Mouse (Mus musculus) spleen, adult 12 weeks (tissue): Measurements from ENCODE around the gene Csmd2.

Source experiments
- DNase-seq: peaks from one replicate; pipeline ENCODE4 v3.0.0; 2022; ENCODE audit warnings: low spot score

The Csmd2 gene

DNA sequence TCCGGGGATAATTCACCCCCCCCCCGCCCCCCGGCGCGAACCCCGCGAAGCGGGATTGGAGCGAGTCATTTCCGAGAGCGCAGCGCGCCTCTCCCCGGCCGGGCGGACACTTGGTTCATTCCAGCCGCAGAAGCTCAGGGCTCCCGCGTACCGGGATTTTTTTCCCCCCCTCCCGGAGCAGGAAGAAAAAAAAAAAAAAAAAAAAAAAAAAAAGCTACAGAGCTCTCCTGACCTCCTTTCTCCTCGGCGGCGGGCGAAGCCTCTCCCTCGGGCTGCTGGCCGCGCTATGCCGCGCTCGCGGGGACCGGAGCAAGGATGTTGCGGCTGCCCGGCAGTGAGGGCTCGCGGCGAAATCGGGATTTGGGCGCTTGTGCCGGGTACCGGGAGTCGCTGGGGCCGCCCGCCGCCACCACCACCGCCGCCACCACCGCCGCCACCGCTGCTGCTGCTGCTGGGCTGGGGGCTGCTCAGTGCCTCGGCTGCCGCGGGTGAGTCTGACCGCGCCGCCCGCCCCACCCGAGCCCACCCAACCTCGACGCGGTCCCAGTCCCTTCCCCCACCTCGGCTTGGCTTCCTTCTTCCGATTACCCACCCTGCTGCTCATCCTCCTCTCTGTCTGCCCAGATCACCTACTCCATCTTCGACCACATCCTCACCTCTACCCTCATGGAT, at the start of gene Csmd2:
Gene Csmd2 (plus strand): TSS at position 74 of the 672 bp plus-strand sequence.
- no peak for DNase-seq

DNA sequence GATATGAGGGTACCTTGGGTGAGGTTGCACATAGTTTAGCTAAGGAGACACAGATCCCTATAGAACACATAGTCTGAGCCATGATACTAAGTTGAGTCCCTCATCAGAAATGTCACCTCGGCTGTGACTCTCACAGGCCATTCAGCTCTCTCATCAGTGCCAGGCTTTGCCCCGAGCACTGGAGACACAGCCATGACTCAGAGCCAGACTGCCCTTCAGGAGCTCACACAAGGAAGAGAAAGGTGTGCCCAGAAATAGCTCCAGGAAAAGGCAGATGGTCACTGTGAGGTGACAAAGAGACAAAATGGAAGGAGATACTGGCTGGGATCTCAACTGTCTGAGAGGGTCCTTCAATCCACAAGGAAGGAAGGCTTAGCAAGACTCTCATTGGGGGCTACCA, 40.0 kb upstream of the Csmd2 start:
- no peak for DNase-seq

DNA sequence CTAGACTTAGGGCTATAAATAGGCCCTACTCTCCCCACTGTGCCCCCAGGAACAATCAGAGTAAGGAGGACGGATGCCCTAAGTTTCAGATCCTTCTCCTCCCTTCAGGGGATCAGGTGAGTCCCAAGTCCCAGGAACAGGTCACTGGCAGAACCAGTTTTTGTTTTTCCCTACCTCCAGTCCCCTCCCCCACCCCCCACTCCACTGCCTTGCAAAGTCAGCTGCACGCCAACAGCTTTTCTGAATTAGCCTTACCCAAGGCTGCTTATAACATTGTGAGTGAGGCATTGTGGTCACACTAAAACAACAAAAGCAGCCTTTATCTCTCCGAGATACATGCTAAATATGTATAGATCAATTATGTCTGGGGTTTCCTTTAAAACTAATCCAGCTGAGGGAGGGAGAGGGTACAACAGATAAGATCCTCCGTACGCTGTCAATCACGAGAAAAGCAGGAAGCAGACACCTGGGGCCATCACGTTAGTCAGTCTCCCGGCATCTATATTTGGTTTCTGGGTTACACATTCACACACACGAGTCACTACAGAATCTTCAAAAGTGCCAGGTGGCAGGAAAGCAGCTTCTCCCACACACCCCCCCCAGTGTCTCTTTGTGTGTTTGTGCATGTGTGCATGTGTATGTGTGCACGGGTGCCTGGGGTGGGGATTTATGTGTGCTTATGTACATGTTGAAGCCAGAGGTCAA, 34.5 kb upstream of the Csmd2 start:
- no peak for DNase-seq

DNA sequence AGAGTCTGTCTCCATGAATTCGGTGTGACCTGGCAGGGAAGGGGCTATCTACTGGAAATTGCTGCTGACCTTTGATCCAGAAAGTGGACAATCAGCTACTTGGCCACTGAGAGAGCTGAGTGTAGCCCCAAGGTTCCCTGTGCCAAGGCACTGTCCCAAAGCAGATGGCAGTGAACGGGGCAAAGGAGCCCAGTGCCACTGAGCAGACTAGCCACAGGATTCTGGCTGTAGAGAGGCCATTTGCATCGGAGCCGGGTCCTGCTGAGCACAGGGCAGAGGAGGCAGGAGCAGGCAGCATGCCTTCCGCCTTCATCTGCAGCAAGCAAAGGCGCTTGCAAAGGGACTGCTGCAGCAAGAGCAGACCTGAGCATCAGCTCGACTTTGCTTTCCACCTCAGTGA, 18.6 kb upstream of the Csmd2 start:
- no peak for DNase-seq

DNA sequence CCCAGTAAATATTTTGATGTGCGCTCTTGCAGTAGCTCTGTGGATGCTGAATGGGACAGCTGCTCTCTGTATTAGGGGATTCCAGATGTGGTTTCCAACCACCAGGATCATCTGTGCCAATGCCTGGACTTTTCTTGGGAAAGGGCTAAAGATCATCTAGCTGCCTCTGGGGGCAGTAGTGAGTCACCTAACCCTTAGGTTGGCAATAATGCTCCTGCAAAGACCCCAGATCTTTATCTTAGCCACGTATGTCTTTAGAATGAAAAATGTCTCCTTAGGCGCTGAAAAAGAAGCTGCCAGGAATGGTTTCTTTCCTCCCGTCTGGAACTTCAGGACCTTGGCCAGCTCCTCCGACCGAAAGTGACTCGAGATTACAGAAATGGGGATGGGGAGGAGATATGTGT, 17.6 kb upstream of the Csmd2 start:
- no peak for DNase-seq

DNA sequence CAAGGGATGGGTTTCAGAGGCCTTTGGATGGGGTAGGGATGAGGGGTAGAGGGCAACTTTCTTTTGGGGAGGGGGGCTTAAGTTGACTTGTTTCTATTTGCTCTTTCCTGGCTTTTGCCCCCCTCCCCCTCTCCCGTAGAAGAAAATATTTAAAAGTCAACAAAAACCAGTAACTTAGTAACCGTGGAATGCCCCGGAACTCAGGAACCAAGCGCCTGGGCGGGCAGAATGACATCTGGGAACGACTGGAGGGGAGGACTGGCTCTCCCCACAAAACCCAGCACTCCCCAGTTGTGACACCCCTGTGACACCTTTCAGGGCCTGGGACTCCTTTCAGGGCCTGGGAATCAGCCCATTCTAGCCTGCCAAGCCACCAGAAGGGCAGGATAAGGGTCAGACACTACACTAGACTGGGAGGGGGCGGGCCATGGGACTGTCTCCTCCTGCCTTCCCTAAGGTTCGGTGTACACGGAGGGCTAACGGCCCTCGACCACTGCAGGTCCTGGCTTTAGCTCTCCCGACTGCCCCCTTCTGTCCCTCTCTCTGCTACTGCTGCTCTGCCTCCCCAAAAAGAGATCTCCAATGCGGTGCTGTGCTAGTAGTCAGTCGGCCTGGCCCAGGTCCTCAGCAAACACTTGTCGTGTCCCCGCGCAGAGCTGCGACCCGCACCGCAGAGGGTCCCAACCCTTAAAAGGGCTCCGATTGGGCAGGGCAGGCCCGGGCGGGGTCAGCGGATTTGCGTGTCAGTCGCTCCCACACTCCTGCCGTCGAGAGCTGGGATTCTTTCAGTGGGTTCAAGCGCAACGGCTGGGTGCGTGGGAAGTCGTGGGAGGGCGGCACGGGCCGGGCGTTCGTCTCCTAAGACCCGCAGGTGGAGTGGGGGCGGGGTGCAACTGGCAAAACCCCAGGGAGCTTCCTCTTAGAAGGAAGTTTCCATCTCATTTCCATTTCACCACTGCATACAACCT, 16.5 kb upstream of the Csmd2 start, which contains the start of gene CK137956:
Gene CK137956 (minus strand): TSS at position 51 of the 968 bp plus-strand sequence.
- no peak for DNase-seq

DNA sequence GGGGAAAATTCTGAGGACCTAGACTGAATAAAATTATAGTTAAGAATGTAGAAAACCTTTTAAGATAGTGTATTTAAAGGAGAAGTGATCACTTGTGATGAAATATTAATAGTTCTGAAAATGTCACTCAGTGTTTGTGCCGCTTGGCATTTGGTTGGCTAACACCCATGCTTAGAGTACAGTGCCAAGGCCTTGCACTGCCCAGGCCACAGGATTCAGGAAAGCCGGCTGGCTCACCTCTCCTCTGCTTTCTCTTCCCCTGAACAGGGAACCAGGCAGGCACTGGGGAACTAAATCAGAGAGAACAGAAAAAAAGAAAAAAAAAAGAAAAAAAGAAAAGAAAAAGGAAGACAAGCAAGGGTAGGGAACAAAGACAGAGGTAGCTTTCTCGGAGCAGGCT, 14.7 kb upstream of the Csmd2 start:
- no peak for DNase-seq

DNA sequence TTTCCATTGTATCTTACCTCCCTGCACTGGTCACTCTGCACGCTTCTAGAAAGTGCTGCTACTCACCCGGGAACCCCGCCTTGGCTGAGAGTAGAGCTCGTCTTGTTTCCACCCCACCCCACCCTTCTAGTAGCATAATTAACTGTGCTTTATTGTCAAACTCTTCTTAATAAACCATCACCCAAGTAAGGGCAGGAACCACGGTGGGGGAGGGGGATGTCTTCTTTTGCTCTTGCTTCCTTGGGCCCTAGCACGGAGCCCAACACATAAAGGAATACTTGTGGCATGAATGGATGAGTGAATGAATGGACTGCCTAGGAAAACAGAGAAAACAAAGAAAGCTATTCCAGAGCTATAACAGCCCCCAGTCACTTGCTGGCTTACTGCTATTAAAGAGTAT, 6.5 kb upstream of the Csmd2 start:
- no peak for DNase-seq

DNA sequence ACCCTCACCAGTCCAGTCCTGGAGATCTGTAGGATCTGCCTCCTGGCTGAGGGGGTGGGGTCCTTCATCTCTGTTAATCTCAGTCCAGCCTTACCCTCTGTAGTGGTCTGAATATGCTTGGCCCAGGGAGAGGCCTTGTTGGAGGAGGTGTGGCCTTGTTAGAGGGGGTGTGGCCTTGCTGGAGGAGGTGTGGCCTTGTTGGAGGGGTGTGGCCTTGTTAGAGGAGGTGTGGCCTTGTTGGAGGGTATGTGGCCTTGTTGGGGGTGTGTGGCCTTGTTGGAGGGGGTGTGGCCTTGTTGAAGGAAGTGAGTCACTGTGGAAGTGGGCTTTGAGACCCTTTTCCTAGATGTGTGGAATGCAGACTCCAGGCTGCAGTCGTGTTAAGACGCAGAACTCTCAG, 3.2 kb upstream of the Csmd2 start:
- DNase-seq: no peak

DNA sequence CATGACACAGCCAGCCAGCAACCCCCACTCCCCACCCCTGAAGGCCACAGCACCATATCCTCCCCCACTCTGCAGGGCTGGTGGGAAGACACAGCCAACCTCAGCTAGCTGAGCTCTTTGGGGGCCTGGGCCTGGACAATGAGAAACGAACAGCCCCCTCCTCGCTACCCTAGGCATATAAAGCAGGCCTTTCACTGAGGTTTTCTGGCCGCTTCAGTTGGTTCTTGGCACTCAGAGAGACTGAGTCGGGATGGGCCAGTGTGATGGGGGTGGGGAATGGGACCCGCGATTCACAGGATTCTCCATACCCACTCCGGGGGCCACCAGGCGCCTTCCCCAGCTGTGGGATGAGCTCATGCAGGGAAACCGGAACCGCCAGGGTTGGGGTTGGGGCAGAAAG, 1.8 kb upstream of the Csmd2 start:
- DNase-seq: no peak

DNA sequence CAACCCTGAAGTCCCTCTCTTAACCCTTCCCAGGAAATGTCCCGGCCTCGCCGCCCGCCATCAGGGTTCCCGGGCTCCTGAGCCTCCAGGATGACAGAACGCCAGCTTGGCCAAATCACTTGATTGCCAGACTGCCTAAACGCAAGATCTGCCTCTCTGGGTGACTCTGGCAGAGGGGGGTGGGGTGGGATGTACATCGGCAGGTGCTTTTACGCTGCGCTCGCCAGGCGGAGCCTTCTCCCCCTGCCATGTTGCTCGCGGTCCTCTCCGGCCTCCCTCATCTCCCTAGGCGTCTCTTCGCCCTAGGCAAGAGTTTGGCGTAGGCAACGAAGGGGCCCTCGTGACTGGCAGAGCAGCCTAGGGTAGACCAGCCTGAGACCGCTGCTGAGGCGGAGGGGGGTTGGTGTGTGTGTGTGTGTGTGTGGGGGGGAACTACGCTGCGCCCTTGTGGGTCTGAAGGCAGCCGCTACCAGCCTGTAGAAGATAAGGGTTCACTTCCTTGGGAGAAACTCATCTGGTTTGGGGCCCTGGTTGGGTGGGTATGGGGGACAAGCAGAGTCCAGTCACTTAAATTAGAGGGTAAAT, 1.1 kb upstream of the Csmd2 start:
- DNase-seq: no peak

DNA sequence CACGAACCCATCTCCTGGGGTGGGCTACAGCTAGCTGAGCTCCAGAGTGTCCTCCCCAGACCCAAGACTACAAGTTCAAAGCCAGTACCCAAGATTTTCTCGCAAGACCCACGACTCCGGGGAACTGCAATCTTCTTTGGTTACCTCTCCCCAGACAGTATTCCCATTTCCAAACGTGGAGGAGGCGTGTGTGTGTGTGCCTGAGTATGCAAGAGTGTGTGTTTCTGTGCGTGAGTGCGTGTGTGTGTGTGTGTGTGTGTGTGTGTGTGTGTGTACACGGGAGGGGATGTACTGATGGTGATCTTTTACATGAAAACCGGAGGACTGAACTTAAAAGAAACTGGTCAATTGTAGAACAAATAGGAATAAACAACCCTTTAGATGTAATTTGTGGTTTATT, 387 bp upstream of the Csmd2 start:
- DNase-seq: no peak

DNA sequence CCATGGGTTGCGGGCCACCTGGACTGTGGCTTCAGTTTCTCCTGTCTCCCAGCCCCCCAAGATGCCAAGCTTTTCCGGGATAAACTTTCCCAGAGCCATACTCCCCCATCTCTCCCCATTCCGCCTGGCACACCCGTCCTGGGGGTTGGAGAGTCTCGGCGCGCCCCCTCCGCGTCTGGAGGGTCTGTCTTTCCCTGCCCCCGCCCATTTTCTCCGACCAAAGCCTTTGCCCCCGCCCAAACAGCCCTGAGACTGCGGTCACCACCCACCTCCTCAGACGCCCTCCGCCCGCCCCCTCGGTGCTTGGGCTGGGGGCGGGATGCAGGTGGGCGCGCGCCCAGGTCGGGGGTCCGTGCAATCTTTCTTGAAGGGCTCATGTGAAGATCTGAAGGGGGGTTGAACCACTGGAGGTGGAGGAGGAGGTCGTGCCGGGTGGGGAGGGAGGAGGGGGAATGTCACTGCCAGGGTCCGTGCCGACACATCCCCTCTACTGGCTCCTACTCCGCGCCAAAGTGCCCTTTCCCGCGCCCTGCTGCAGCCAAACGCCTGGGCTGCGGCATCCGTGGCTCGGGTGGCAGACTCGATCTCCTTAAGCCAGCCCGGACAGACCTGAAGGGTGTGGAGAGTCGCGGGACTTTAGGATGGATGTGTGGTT, 996 bp downstream of the Csmd2 start:
- no peak for DNase-seq

DNA sequence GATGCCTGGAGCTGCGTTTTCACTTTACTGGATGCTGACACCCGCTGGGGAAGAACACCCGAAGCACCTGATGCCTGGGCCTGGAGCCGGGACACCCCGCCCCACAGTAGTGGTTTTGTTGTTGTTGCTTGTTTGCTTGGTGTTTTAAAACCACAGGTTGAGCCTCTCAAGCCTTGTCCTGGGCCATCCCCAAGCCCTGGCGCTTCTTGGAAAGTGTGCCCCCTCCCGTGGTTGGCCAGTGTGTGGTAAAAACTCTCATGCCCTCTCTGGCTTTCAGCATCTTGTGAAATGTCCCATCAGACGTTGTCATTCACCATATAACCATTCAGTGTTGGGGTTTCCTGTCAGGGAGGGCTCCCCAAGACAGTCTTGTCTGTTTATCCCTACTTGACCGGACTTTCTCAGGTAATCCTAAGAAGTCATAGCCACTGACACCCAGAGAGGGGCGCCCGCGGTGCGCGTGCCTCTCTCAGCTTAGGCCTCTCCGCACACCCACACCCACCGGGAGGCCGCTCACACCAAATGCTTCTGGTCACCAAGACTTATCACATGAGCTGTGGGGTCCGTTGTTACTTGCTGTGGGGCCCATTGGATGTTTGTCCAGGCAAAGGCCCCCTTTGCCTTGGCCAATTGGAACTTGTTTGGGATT, 1.8 kb downstream of the Csmd2 start:
- DNase-seq: no peak

DNA sequence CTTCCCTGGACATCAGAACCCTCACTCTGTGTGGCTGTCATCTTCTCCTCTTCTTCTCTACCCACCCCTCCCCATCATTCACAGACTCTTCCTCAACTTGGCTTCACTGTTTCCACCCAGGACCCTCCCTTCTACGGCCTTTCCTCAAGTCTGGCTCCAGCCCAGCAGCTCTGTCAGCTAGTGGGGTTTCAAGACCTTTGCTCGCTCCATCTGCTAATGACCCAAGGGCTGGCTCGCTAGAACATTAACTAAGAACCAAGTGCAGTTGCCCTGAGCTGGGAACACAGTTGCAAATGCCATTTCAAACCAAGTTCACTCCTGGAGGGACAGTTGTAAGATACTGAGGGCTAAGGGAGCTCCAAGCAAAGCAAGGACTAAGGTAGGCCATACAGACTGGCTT, 11.6 kb downstream of the Csmd2 start:
- DNase-seq: no peak

DNA sequence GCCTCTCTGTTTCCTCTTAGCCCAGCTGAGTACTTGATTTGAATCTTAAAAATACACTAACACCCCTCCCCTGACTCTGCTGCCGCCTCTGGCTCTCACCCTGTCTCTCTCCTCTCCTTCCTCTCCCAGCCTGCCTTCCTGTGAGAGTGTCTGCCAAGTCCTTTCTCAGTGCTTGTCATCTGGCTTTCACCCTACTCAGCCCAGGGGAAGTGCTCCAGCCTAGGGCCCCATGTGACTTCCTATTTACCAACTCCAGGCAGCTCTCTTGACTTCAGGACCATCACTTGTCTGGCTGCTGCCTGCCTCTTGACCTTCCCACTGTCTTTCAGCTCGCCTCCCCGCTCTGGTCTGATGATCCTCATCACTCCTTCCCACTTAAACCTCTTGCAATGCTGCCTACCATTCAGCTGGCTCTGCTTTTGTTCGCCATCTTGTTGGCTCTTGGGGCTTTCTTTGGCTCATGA, 15.0 kb downstream of the Csmd2 start:
- DNase-seq: no peak

DNA sequence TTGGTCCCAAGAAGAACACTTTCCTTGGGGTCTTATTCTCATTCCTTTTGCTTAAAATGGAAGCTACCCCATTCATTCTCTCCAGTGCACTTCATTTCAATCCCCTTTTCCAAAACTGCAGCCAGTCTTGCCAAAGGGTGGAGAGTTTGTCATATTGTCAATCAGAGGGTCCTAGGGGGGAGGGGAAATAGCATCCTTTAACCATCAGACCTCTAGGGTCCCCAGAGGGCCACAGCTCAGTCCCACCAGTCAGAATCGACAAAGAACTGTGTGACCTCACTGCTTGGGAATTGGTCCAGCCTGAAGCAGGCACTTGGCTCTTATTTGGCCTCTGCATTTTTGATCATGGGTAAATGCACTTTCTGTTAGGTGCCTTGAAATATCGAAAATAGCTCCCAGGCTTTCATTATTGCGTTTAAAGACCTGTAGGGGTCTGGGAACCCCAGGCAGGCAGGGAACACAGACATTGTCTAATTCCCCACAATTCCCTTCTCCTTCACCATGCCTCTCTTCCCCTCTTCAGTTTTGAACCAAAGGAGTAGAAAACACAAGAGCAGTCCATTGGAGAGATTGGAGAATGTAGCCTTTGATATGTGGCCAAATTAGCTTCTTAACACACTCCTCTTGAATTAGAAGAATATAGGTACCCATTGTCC, 17.3 kb downstream of the Csmd2 start:
- no peak for DNase-seq

DNA sequence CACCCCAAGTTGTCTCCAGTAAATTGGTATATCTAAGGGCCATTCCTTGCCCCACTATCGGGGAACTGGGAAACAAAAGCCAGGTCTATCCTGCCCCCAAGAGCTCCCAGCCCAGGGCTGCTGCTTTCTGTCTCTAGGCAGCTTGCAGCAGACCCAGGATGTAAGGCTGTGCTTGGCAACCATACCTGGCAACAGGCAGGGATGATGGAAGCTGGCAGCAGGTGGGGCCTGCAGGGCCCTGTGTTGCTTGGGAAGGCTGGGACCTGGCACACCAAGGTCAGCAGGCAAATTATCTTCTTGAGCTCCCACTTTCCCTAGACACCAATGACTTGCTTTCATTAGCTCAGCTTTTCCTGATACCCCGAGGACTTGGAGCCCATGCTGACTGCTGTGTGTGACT, 31.8 kb downstream of the Csmd2 start:
- no peak for DNase-seq

DNA sequence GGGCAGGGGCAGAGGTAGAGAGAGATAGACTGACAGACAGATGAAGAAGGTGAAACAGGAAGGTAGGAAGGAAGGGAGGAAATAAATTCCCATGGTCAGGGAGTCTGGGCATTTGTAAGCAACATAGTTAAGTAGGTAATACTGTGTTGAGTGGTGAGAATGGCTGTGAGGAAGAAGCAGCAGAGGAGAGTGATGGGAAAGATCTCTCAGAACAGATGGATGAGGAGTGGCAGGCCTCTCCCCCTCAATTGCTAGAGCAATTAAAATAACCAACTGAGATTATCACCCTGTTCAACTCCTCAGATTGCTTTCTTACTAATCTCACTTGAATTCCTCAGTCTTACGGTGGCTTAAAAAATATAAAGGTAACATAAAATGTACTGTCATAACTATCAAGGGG, 40.6 kb downstream of the Csmd2 start:
- no peak for DNase-seq

DNA sequence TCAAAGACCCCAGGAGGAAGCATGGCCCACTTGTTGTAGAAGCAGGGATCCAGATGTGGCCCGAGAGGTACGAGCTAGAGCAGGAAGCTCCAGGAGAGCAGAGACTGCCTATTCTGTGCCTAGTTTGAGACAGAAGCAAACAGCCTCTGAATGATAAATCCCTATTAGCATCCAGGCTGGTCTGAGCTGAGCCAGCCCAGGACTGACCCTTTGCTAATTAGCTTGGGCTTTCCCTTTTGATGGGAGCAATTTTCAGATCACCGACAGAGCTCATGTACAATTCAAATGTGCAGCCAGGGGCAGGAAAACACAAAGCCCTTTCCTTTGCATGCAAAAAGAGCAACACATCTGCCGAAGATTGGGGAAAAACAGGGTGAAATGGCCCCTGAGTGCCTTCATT, 54.2 kb downstream of the Csmd2 start:
- no peak for DNase-seq

DNA sequence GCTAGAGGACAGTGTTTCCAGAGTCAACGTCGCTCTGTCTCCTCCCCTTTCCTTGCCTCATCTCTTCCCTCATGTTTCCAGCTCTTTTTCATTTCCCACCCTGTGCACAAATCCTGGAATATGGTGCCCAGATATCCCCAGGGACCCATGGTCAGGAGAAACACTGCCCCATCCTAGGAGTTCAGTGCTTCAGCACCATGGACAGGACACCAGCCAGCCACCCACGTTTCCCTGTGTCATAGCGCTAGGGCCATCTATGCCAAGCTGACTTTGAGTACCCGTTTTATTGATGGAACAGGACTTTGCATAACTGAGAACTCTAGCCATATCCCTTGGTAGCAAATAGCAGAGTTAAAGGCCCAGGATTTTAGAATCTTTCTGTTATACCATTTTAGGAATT, 55.0 kb downstream of the Csmd2 start:
- DNase-seq: no peak
